Mouse (Mus musculus): ENCODE measurements at regions not wholly inside any gene's neighbourhood (a gene's known extent, or its start where the extent isn't known, plus 50 kb on each side); places are given as distances from the start of the nearest gene placed in this dataset.

DNA sequence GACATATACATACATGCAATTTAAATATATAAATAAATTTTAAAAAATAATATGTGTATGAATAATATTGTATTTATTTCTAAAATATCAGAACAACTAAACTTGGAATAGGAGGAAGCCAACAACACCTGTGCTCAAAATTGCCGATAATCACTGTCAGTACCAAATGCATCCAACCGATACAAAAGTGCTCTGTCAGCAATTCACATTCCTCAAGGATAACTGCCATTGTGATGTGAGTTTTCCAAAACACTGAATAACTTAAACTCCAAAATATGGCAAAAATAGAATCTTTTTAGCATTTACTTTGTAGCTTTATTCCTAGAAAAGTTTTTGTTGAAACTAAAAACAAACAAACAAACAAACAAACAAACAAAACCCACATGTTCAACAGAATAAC is 279.4 kb downstream of the Actr3 start:
- DNase-seq (ENCODE audit: low spot score in 2 of 2), result no peak

GRCm38 (mm10) chr1:125149817-125150216 is 285.7 kb downstream of the Actr3 start:
- DNase-seq (ENCODE audit: low spot score in 2 of 2), result no peak

DNA sequence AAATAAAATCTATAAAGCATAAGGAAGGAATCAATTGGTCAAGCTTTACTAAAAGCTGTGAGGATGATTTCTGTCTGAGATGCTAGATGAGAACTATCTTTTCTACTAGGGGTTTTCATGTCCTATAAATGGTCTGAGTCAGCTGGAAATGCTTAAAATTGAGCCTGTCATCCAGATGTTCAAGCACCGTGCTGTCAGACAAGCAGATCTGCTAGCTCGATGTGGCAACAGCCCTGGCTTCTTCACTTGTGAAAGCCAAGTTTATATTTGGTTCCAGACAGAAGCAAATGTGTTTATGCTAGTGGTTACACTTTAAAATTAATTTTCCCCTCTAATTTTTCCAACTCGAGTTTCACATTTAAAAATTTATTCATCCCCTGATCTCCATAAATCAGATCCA is 311.7 kb downstream of the Actr3 start:
- DNase-seq (ENCODE audit: low spot score in 2 of 2), result no peak

GRCm38 (mm10) chr1:125100596-125100995 is 334.9 kb downstream of the Actr3 start:
- DNase-seq (ENCODE audit: low spot score in 2 of 2), result no peak

DNA sequence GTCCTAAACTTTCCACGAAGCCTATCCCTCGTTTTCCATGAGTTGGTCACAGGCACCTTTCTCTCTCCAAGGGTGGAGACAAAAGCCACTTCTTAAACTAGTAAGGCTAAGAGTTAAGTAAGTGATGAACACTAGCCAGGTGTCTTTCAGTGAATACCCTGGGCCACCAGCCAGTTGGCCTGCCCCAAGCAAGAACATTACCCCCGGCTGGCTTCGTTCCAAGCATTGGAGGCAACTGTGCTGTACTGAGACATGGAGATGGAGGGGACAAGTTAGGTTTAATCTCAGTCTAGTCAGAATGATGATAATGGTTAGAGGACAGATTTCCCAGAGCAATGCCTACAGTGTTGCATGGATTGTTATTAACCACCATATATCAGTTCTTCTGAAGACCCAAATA is 350.6 kb downstream of the Actr3 start:
- no peak for DNase-seq (ENCODE audit: low spot score in 2 of 2)

GRCm38 (mm10) chr1:125039572-125040326 is 395.8 kb downstream of the Actr3 start:
- DNase-seq (ENCODE audit: low spot score in 2 of 2), result no peak

DNA sequence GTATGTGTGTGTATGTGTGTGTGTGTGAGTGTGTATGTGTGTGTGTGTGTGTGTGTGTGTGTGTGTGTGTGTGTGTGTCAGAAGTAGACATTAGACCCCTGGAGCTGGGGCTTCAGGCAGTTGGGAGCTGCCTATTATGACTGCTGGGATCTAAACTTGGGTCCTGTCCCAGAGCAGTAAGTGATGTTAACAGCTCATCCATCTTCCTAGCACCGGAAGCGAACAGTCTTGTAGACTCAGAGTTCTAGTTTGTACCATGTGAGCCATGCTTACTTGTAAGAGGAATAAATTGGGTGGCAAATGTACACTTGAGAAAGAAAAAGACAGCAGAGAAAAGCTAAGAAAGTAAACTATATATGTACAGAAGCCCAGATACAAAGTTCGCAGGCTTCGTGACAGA is 422.2 kb downstream of the Actr3 start:
- no peak for DNase-seq (ENCODE audit: low spot score in 2 of 2)

DNA sequence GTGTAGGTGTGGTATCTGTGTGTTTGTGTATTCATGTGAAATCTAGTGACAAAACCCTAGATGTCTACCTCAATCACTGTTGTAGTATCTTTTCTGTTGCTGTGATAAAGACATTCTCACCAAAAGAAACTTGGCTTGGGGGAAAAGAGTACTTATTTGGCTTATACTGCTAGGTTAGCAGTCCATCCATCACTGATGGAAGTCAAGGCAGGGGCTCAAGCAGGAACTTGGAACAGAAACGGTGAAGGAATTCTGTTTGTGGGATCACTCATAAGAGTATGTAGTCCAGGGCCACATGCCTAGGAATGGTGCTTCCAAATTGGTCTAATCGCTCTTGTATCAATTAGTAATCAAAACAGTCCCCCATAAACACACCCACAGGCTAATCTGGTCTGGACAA is 423.6 kb downstream of the Actr3 start:
- DNase-seq (ENCODE audit: low spot score in 2 of 2), result no peak

DNA sequence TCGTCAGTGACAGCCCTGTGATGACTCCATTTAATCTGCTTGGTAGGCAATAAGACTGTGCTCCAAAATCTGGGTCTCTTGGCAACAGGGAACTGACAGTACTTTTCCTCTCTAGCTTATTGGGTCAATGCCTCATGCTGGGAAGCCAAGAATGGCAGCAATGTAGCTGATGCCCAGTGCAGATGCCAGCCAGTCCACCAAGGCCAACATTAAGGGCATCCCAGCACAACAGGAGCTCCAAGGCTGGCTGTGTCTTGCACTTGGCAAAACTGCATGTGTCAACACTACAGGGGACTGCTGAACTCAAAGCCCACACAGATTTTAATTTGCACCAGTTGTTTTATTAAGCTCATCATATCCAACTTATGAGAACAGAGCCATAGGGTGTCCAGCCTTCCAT is 437.9 kb downstream of the Actr3 start:
- peak in 1 of 2 experiments; percentile 16 for DNase-seq (ENCODE audit: low spot score in 2 of 2)

GRCm38 (mm10) chr1:124950849-124951248 is 484.7 kb downstream of the Actr3 start:
- no peak for DNase-seq (ENCODE audit: low spot score in 2 of 2)

- no peak for DNase-seq (ENCODE audit: low spot score in 2 of 2)
Observed at GRCm38 (mm10) chr1:124904373-124904772, 531.2 kb downstream of the Actr3 start.

- no peak for DNase-seq (ENCODE audit: low spot score in 2 of 2)
Observed at GRCm38 (mm10) chr1:124871148-124871547, 564.4 kb downstream of the Actr3 start.

- DNase-seq (ENCODE audit: low spot score in 2 of 2), result no peak
Observed at GRCm38 (mm10) chr1:124866248-124866647, 569.3 kb downstream of the Actr3 start.

GRCm38 (mm10) chr1:124845681-124846080 is 589.8 kb downstream of the Actr3 start:
- DNase-seq (ENCODE audit: low spot score in 2 of 2), result no peak

DNA sequence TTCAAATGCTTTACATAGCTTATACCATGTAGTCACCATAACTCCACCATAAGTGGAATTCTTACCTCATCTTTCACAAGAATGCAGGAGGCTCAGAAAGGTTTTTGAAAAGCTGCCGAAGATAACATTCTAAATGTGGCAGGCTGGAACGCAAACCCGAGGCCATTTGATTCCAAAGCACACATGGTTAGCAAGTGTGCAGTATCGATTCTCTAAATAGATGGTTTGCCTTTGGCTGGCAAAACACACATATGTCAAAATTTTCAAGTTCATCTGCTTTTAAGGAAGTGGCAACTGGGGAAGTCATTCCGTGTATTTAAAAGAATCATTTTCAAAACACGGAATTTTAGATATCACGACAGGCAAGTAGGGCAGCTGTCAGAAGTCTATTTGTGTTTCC is 609.8 kb downstream of the Actr3 start:
- peak; percentile 5 to 50 for DNase-seq (ENCODE audit: low spot score in 2 of 2)

GRCm38 (mm10) chr1:124793026-124793425 is 642.5 kb downstream of the Actr3 start:
- no peak for DNase-seq (ENCODE audit: low spot score in 2 of 2)

DNA sequence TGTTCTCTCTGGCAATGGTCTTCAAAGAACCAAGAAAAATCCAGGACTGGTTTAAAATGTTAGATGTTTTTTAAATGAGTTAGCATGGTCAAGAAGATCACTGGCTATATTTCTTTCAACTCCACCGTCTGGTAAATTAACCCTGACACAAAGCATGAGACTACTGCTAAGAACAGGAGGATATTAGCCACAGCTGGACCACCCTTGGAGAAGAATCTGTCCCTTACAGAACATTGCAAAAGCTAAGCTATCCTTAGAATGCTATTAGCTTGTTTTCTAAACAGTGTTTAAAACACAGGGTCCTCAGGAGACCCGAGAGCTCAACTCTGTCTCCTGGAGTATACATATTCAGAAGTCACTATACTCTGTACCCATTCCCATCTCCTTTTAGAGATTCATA is 644.9 kb downstream of the Actr3 start:
- DNase-seq (ENCODE audit: low spot score in 2 of 2), result no peak

DNA sequence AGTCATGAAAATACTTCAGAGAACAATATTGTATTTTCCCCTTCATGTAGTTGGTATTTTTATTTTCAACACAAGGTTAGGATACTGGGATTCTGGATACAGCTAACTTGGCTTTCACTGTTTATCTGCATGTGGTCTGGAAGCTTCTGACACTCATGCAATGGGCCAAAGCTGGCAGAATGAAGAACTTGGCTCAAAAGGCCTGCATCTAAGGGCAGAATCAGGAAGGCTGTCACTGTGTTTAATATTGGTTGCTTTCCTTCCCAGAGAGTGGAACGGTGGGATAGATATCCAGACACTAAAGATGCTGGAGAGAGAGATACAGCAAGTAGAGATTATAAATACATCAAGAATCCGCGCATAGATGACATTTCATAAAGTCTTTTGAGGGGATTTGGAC is 645.4 kb downstream of the Actr3 start:
- DNase-seq (ENCODE audit: low spot score in 2 of 2), result no peak

- DNase-seq (ENCODE audit: low spot score in 2 of 2), result no peak
Observed at GRCm38 (mm10) chr1:124783066-124783465, 652.5 kb downstream of the Actr3 start.

DNA sequence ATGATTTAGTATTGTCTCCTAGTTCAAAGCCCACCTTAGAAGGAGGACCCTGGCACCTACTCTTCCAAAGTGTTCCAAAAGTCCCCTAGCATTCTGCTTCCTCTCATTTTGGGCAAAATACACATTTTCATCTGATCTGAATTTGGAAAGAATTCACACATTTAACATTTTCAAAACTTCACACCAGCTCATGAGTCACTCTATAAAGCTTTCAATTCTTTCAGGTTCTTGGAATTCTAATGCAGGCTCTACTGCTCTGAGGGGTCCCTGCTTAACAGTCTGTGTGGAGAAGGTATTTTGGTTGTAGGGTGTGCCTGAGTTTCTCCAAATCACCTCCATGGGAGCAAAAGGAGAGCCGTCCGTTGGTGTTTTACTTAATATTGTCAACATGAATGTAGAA is 657.8 kb downstream of the Actr3 start:
- no peak for DNase-seq (ENCODE audit: low spot score in 2 of 2)

GRCm38 (mm10) chr1:124756721-124757120 is 678.8 kb downstream of the Actr3 start:
- DNase-seq (ENCODE audit: low spot score in 2 of 2), result no peak

DNA sequence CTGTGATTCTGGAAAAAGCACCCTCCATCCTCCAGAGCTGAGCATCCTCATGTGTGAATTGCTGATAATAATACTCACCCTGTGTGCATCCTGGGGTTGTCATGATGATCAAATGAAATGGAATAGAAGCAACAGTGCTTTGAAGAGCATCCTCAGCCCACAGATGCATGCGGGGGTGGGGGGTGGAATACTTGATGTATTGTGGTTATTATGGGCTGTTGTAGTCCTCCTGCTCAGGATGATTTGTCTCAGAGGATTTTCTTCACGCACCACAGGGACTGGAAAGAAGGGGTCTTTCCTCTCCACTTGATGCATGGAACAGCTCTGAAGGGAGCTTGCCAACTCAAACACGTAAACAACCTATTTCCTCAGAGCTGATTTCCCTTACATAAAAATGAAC is 694.4 kb upstream of the Dpp10 start:
- DNase-seq (ENCODE audit: low spot score in 2 of 2), result peak in 1 of 2 experiments; percentile 18

GRCm38 (mm10) chr1:124730364-124730763 is 685.0 kb upstream of the Dpp10 start:
- no peak for DNase-seq (ENCODE audit: low spot score in 2 of 2)

- peak; percentile 58 to 79 for DNase-seq (ENCODE audit: low spot score in 2 of 2)
Observed at GRCm38 (mm10) chr1:124718065-124718464, 672.7 kb upstream of the Dpp10 start.
